Mouse (Mus musculus): Measurements from ENCODE around the gene Olfr723. TPM values are rescaled to one million over a fixed set of nuclear protein-coding genes. Genes with fewer than 3 reads are reported as not detected.
"Not testable (repeated sequence)": the region's sequence is repeated elsewhere in the genome, so short reads cannot be mapped to it uniquely, and the experiment has no call there.

Olfr723 gene
- total RNA-seq (2017) = not detected in 3 replicates

DNA sequence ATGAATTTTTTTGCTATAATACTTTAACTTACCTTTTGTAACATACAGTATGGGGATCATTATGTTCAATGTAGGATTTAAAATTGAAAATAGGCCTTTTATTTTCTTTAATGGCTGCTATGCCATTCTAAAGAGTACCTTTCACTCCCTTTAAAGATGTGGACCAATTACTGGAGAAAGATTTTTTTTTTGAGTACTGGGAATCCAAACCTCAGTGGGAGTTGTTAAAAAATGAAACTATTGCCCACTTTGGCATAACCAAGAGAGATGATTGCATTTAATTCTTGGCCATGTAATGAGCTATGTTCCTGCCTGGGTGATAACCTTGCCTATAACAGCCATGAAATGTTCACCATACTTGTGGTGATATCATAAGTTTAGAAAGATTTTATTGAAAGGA, at the start of gene Olfr723:
Gene Olfr723, minus strand, starts transcription at position 101 of the 400 bp plus-strand sequence.
- not testable (repeated sequence) for ATAC-seq (replicated peaks; ENCODE audit: insufficient number of reproducible peaks, low FRiP score, low TSS enrichment, poor library complexity, severe bottlenecking)

GRCm38 (mm10) chr14:49963174-49963573, 31.6 kb upstream of the Olfr723 start, which contains the start of gene Olfr724:
TSS of gene Olfr724 (minus strand) at chr14:49963274.
- ATAC-seq (replicated peaks; ENCODE audit: insufficient number of reproducible peaks, low FRiP score, low TSS enrichment, poor library complexity, severe bottlenecking) = not testable (repeated sequence)

DNA sequence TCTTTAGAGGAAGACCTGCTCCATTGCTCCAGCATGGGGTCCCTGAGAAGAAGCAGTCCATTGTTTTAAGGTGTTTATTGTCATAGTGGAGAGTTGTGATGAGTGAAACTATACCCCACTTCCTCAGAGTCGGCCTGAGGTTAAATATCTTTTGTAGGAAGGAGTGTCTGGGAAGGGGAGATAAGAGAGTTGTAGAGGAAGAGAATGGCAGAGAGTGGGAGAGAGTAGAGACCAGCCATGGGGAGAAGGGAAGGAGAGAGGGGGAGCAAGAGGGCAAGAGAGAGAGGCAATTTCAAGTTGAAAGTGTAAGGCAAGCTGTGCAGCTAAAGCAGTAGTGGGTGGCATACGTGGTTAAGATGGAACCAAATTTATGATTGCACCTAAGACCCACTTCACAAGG, 24.3 kb upstream of the Olfr723 start:
- no peak for ATAC-seq (replicated peaks; ENCODE audit: insufficient number of reproducible peaks, low FRiP score, low TSS enrichment, poor library complexity, severe bottlenecking)

DNA sequence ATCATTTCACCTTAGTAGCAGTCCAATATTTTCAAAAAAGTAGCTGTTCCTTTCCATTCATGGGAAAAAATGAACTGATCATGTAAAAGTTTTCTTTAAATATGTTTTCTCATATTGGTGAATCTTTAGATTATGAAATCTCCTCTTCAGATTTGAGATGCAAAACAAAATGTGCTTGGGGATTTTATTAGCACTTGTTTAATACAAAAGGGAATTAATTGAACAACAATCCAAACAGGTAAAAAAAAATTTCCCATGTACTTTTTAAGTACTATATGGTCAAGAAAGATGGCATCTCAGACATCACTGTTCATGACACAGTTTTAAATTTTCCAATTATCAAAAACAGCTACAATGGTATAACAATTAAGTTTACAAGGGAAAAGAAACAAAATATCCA, 29.7 kb downstream of the Olfr723 start, which contains the start of gene Olfr722:
Gene Olfr722, minus strand, starts transcription at position 101 of the 400 bp plus-strand sequence.
- no peak for ATAC-seq (replicated peaks; ENCODE audit: insufficient number of reproducible peaks, low FRiP score, low TSS enrichment, poor library complexity, severe bottlenecking)

Other genes with a start within 250 kb of the Olfr723 start
- gene Armh4, start 148.4 kb downstream of the Olfr723 start, total RNA-seq (2017) = not detected in 3 replicates
- not detected in 3 replicates for gene Olfr722, start 29.8 kb downstream of the Olfr723 start, total RNA-seq (2017)
- gene Olfr724, start 31.5 kb upstream of the Olfr723 start, total RNA-seq (2017) = not detected in 3 replicates
- gene Olfr725, start 108.6 kb upstream of the Olfr723 start, total RNA-seq (2017) = not detected in 3 replicates
- not detected in 3 replicates for gene Olfr726, start 159.2 kb upstream of the Olfr723 start, total RNA-seq (2017)
- not detected in 3 replicates for gene Olfr727, start 191.4 kb upstream of the Olfr723 start, total RNA-seq (2017)
- not detected in 3 replicates for gene Olfr728, start 210.9 kb upstream of the Olfr723 start, total RNA-seq (2017)
- gene Olfr729, start 221.1 kb upstream of the Olfr723 start, total RNA-seq (2017) = not detected in 3 replicates

Measured in monocyte, adult 5-6 weeks (primary cell).